In the genomic region with DNA sequence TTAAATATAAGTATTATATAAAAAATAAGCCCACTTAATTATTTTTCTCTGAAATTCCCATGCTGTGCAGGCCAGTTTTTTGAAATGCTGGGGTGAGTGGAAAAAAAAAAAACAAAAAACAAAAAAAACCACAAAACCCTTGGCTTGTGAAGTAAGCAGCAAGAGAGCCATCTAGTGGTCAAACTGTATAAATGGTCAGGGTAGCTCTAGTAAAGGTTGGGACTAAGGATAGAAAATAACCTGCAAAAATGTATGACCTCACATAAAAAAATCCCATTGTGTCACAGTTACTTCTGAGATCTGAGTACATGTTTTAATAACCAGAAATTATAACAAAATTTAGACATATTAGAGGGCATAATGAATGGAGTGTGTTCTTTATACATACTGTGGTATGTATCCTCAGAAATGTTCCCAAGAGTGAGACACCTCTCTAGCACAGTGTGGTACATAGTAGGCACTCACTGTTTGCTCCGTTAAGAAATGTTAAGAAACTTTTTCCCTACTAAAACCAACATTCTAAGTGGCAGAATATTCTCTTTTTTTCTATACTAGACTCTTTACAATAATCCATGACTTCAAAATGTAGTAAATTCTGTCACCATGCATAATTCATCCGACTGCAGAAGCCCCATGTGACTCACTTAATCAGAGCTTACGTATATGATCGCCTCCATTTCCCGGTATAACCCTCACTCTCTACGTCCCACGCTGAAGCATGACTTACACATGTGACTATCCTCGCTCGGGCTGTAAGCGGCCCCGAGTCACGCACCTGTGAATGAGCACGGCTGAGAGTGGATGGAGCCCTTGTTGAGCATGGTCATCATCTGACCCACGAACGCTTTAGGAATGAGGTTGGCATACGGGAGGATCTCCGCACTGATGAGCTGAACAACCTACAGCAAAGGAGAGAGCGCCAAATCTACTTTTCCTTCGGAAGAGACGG, we compare ENCODE assay signal across 7 mouse cellular contexts.
DNase-seq lines count a peak whose midpoint lies in the region; ATAC-seq and TF ChIP-seq lines count a peak whose summit lies in the region.

No protein-coding gene starts in this region.

- no peak overlapping the region for H3K27ac ChIP-seq in neural tube, embryonic 14.5 days (ENCODE audit: low read depth, low read length)

- H3K36me3 ChIP-seq in neural tube, embryonic 14.5 days (ENCODE audit: control insufficient read depth, insufficient read depth, low read length): peaks cover 25% of the 10 kb centered on the region

- TF ChIP-seq POLR2A in lung, adult 2 months (IDR thresholded peaks at IDR 0.05; ENCODE audit: borderline replicate concordance, extremely low read depth, low read depth, low read length): no peak
- TF ChIP-seq POLR2A in brain, embryonic 14.5 days (IDR thresholded peaks at IDR 0.05; ENCODE audit: borderline replicate concordance, extremely low read depth, insufficient read depth, insufficient read length, poor library complexity, severe bottlenecking): no peak

- no peaks in the 10 kb centered on the region for H3K9me3 ChIP-seq in neural tube, embryonic 14.5 days (ENCODE audit: control insufficient read depth, low read length)

- H3K4me2 ChIP-seq in neural tube, embryonic 14.5 days (ENCODE audit: low read depth, low read length): no peak overlapping the region

- TF ChIP-seq CTCF in lung, adult 2 months (IDR thresholded peaks at IDR 0.05; ENCODE audit: insufficient read depth, low read length): 0 out of 2 replicates have a peak, but pooled peaks have one; percentile 12
- peak; percentile 37; the same call in 1 of the 2 replicates for TF ChIP-seq CTCF in brain, embryonic 14.5 days (IDR thresholded peaks at IDR 0.05; ENCODE audit: borderline replicate concordance, extremely low read depth, insufficient read depth, insufficient read length)

- no peak for DNase-seq in lung, adult 2 months
- DNase-seq in lung, adult 18-20 months: no peak
- DNase-seq in brain, embryonic 14.5 days (ENCODE audit: low read depth): peak; percentile 86
- peak; percentile 81 for DNase-seq in induced T-regulatory cell, adult 2 months (ENCODE audit: low read depth)
- DNase-seq in adrenal gland, postnatal 10 days: no peak
- no peak for DNase-seq in right cerebral cortex, postnatal 25 days

- H3K9ac ChIP-seq in neural tube, embryonic 14.5 days (replicated peaks; ENCODE audit: low read depth, low read length): no peak overlapping the region

- 90% methylated on average over 20 of the region's 20 CpGs for WGBS in lung, adult 2 months
- 89% methylated on average over 20 of the region's 20 CpGs for WGBS in neural tube, embryonic 14.5 days

- no peaks in the 10 kb centered on the region for H3K4me1 ChIP-seq in lung, adult 2 months (ENCODE audit: control insufficient read depth, insufficient read depth, low read length)
- no peaks in the 10 kb centered on the region for H3K4me1 ChIP-seq in neural tube, embryonic 14.5 days (ENCODE audit: control insufficient read depth, insufficient read depth, low read length)

- H3K27me3 ChIP-seq in neural tube, embryonic 14.5 days (ENCODE audit: control insufficient read depth, insufficient read depth, low read length): no peaks in the 10 kb centered on the region

- ATAC-seq in neural tube, embryonic 14.5 days (ENCODE audit: low read depth): peak; percentile 65; the same call in 1 of the 2 replicates

- H3K4me3 ChIP-seq in lung, adult 2 months (replicated peaks; ENCODE audit: extremely low read depth, low read depth, low read length): no peak overlapping the region
- H3K4me3 ChIP-seq in neural tube, embryonic 14.5 days (ENCODE audit: low read depth, low read length): no peak overlapping the region

Comparison
In these comparisons a context has a peak if more than half of its experiments do, and no peak if none do; other contexts are left out.
1. DNase-seq: peak in brain, embryonic 14.5 days (single experiment) and induced T-regulatory cell, adult 2 months (single experiment); none in lung, adult 2 months (single experiment), lung, adult 18-20 months (0 of 2), adrenal gland, postnatal 10 days (single experiment) and right cerebral cortex, postnatal 25 days (single experiment).